Mouse (Mus musculus): ENCODE results near the gene Vmn2r28. TPM values are rescaled to one million over a fixed set of nuclear protein-coding genes. Genes with fewer than 3 reads are reported as not detected.
"Not testable (repeated sequence)": the region's sequence is repeated elsewhere in the genome, so short reads cannot be mapped to it uniquely, and the experiment has no call there.

Vmn2r28 gene
- total RNA-seq (2021) = not detected
- long read RNA-seq, experiment 1 = 0 reads
- long read RNA-seq, experiment 2 = 0 reads

DNA sequence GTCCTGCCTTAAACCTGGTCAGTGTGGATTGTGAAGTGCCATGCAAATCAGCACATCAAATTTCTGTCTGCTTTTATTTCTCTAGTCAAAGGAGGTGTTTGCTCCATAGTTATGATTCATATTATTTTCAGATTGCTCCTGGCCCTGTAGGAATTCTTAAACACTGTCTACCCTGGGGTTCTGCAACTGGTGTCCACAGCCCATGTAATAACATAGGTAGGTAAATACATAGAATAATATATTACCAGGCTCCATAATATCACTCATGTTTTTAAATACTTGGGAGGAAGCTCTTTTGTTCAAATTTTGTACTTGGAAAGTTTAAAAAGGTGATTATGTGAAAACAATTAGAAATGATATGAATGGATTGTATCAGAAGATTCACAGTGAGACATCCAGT, at the start of gene Vmn2r28:
Gene Vmn2r28 (minus strand): TSS at position 101 of the 400 bp plus-strand sequence.
- DNase-seq (ENCODE audit: low spot score in 2 of 2) = not testable (repeated sequence)

- not testable (repeated sequence) for DNase-seq (ENCODE audit: low spot score in 2 of 2)
These were observed 47.1 kb upstream of the Vmn2r28 start for GRCm38 (mm10) chr7:5540770-5541436.

- DNase-seq (ENCODE audit: low spot score in 2 of 2) = no peak
These were observed 37.1 kb downstream of the Vmn2r28 start, which contains the start of gene Vmn1r59 for GRCm38 (mm10) chr7:5456674-5457073. Vmn1r59 (minus strand) TSS chr7:5456774.

- not testable (repeated sequence) for DNase-seq (ENCODE audit: low spot score in 2 of 2)
These were observed 39.7 kb downstream of the Vmn2r28 start for GRCm38 (mm10) chr7:5454011-5454410.

DNA sequence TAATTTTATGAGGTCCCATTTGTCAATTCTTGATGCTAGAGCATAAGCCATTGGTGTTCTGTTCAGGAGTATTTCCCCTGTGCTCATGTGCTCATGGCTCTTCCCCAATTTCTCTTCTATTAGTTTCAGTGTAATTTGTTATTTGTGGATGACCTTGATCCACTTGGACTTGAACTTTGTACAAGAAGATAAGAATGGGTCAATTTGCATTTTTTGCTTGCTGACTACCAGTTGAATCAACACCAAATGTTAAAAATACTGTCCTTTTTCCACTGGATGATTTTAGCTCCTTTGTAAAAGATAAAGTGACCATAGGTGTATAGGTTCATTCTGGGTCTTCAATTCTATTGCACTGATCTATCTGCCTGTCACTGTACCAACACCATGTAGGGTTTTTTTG, 45.1 kb downstream of the Vmn2r28 start:
- DNase-seq (ENCODE audit: low spot score in 2 of 2) = no peak

Other genes with a start within 250 kb of the Vmn2r28 start
- not detected for gene Gm5065, start 143.4 kb downstream of the Vmn2r28 start, total RNA-seq (2021)
- gene Nlrp2, start 142.9 kb downstream of the Vmn2r28 start, total RNA-seq (2021) = not detected
- gene Vmn1r58, start 80.6 kb downstream of the Vmn2r28 start, total RNA-seq (2021) = not detected
- gene Vmn1r59, start 37.2 kb downstream of the Vmn2r28 start, total RNA-seq (2021) = not detected
- not detected for gene Vmn1r60, start 53.4 kb upstream of the Vmn2r28 start, total RNA-seq (2021)
- gene Vmn1r61, start 119.3 kb upstream of the Vmn2r28 start, total RNA-seq (2021) = not detected
- not detected for gene Vmn1r62, start 179.7 kb upstream of the Vmn2r28 start, total RNA-seq (2021)